Mouse (Mus musculus): ENCODE results near the gene Galk1.
"Not testable (repeated sequence)": the region's sequence is repeated elsewhere in the genome, so short reads cannot be mapped to it uniquely, and the experiment has no call there.

Galk1 gene

DNA sequence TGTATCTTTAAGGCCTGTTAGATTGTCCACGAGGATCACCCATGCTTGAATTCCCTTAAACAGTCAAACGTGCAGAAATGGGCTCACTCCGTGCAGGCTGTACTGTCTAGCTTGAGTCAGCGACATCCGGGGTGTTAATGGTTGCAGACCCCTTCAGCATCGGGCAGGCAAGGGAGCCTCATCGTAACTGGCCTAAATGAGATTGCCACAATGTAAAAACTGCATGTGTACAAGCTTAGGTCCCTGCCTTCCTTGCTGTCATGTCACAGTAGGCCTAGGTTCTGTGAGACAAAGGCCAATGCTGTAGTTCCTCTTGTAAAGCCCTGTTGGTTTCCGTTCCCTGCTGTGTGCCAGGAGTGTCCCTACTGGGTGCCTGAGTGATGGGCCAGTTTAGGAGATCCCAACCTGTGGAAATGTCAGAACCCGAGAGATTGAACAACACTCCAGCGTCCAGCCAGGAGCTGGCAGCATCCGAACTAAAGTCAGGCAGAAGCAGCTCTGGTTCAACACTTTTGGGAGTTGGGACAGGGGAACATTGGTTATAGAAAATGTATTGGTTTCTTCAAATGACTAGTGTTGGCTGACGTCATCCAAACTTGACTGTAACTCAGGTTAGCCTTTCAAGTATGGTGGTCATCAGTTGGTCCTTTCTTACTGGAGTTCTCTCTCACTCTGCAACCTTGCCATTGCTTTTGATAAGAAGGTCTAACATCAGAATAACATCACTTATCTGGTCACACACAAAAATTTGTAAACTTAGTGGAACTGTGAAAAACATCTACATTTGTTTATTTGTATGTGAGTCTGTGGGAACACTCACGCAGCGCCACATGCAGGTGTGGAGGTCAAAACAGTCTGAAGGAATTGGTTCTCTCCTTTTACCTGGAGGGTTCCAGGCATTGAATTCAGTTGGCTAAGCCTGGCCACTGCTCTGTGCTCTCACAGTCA, 18.7 kb upstream of the Galk1 start:
- DNase-seq (ENCODE audit: low spot score in 2 of 2): peak; percentile 60 to 68

DNA sequence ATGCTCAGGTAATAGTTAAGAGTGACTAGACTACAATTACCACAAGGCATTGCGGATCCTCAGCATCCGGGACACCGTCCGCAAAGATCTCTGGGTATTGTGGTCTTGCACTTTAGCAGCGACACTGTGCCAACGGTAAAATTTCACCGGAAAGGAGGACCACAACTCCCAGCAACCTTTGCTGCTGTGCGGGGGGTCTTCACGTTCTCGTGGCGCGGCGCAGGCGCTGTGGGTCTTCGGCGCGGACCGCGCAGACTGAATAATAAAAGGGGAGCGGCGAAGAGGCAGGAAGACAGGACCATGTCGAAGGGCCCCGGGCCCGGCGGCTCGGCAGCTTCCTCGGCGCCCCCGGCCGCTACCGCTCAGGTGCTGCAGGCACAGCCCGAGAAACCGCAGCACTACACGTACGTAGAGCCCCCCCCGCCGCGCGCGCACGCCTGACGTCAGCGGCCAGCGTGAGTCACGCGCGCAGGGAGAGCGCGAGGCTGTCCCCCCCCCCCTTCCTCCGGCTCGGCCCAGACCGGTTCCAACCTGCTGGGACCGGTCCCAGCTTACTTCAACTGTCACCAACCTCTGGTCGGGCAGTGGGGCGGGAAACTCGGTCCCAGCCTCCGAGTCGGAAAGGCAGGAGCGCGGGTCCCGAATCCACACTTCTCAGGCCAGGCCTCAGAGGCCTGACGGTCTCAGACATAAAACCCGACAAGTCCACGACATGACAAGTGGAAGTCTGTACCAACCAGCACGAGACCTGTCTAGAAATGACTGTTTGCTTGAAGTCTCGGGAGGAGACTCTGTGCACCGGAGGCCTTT, 17.8 kb upstream of the Galk1 start, which contains the start of gene Unk:
Gene Unk (plus strand): TSS at position 235 of the 810 bp plus-strand sequence.
- peak; percentile 97 to 99 for DNase-seq (ENCODE audit: low spot score in 2 of 2)

DNA sequence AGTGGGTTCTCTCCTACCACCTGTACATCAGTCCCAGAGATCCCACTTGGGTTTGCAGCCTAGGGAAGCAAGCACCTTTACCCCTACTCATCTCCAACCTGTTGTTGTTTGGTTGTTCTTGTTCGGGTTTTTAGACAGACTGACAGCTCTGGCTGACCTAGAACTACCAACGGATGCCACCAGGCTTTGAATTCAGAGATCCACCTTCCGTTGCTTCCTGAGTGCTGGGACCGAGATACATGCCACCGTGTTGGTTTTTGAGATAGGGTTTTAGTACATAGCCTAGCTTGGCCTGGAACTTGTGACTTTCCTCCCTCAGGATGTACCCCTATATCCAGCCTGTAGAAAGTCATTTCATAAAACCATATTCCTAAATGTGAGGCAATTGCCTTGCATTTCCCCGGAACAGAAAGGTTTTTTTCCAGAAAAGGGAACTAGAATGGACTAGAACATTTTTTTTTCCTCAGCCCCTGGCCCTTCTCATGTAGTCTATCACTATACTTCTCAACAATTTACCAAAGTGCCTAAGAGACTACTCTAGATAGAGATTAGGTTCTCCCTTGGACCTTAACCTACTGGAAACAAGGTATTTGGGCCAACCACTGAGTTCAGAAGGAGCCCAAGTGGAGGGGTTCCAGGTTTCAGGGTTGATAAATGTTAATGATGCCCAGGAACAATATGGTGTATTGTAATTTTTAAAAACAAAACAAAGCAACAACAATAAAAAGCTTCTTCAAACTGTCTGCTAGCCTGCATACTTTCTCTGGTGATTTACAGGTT, 16.8 kb upstream of the Galk1 start:
- no peak for DNase-seq (ENCODE audit: low spot score in 2 of 2)

DNA sequence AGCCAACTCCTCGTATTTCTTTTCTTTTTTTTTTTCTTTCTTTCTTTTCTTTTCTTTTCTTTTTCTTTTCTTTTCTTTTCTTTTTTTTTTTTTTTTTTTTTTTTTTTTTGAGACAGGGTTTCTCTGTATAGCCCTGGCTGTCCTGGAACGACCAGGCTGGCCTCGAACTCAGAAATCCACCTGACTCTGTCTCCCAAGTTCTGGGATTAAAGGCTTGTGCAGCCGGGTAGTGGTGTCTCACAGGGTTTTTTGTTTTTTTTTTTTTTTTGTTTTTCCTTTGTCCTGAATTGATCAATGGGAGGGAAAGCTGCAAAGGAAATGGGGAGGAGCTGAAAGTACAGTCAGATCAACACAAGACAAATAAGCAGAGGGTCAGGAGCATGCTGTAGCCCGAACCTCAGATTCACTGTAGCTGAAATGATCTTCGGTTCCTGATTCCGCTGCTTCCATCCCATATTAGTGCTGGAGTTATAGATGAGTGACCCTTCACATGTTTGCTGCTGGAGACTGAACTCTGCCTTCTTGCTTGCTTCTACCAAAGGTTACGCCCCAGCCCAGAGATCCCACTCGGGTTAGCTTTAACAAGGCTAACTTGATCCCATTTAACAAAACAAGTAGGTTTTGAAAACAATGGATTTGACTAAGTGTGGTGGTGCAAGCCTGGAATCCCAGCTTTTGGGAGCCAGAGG, 15.8 kb upstream of the Galk1 start:
- DNase-seq (ENCODE audit: low spot score in 2 of 2): no peak

DNA sequence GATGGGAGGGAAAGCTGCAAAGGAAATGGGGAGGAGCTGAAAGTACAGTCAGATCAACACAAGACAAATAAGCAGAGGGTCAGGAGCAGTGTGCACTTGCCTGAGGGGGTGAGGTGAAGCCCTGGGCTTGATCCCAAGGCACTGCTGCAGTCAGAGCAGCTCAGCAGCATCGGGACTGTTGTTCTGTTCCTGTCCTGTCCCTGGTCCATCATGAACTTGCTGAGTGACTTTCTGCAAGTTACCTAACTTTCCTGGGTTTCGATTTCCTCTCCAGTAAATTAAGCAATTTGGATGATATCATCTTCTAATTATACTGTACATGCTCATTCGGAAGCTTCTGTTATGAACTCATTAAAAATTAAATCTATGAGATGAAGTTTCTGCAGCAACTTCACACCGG, 15.2 kb upstream of the Galk1 start, which contains the start of gene H3f3b:
Gene H3f3b (minus strand): TSS at position 207 of the 400 bp plus-strand sequence.
- no peak for DNase-seq (ENCODE audit: low spot score in 2 of 2)

DNA sequence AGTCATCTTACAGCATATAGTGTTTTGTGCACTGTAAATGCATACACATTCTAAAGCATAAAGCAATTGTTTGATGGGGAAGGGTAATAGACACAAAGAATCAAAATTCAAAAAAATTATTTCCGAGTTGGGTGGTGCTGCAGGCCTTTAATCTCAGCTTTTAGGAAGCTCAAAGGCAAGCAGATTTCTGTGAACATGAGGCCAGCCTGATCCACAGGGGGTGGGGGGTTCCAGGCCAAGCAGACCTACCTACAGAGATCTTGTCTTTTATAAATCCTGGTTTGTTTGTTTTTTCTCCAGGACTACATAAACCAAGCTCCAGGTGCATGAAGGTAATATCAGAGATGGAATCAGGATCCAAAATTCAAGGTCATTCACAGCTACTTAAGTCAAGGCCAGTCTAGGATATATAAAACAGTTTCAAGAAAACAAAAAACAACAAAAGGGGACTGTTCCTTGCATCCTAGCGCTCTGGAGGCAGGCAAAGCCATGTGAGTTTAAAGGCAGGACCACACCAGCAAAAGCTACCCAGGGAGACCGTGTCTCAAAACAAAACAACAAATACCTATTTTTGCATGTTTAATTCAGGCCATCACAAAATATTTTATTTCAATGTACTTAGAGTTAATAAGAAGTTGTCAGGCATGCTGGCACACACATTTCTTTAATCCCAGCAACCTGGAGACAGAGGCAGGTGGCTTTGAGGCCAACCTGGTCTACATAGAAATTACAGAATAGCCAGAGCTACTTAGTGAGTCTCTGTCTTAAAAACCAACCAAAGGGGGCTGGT, 12.7 kb upstream of the Galk1 start:
- DNase-seq (ENCODE audit: low spot score in 2 of 2): no peak

DNA sequence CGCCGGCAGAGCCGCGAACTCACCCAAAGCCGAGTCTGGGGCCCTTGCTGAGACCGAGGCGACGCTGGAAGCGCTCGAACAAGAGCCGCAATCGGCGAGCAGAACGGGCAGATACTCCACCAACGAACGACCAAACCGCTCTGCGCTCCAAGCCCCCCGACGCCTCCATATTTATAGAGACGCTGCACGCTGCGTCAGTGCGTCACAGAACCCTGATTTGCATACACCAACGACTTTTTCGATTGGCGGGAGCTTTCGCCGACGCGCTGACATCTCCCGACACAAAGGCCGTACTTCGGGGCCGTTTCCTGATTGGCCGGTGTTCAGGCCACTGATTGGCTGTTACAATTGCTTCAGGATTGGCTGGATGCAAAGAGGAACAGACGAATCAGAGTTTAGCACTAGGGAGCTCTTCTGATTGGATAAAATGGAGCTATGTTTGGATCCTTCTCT, 11.9 kb upstream of the Galk1 start:
- DNase-seq (ENCODE audit: low spot score in 2 of 2): peak; percentile 96 to 97

DNA sequence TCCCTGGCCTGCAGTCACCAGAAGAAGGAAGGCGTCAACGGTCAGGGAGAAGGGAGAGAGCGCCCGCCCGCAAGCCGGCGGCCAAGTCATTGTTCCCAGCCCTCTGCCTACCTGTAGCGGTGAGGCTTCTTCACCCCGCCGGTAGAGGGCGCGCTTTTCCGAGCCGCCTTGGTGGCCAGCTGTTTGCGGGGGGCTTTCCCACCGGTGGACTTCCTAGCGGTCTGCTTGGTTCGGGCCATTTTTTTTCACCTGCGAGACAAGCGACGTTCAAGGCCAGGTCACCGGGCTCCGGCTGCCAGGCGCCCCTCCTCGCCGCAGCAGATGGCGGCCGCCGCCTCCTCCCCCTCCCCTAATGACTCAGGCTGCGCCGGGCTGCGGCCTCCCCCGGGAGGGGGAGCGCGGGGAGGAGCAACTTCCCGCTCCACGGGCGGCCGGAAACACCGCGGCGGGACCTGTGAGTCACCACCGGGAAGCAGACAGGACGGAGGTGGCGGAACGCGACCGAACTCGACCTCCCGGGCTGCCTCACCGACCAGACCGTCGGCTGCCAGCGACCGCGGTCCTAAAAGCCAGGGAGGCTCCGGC, 11.3 kb upstream of the Galk1 start:
- peak; percentile 74 to 75 for DNase-seq (ENCODE audit: low spot score in 2 of 2)

DNA sequence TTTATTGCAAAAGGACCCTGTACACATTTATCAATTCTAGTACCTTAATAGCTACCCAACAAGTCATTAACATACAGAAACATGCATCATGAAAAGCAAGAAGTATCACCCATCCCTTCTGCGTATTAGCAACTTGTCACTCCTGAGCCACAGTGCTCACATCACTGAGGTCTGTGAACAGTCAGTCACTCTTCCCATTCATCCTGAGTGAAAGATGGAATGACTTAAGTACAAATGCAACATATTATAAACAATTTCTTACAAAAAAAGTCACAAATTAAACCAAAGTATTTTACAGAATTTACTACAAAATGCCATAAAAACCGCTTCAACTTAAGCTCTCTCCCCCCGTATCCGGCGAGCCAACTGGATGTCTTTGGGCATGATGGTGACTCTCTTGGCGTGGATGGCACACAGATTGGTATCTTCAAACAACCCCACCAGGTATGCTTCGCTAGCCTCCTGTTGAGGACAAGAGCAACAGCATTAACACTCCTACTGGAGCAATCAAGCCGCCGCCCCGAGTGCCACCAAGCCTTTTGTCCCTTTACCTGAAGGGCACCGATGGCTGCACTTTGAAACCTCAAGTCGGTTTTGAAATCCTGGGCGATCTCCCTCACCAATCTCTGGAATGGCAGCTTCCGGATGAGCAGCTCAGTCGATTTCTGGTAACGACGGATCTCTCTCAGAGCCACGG, 10.7 kb upstream of the Galk1 start:
- DNase-seq (ENCODE audit: low spot score in 2 of 2): not testable (repeated sequence)

DNA sequence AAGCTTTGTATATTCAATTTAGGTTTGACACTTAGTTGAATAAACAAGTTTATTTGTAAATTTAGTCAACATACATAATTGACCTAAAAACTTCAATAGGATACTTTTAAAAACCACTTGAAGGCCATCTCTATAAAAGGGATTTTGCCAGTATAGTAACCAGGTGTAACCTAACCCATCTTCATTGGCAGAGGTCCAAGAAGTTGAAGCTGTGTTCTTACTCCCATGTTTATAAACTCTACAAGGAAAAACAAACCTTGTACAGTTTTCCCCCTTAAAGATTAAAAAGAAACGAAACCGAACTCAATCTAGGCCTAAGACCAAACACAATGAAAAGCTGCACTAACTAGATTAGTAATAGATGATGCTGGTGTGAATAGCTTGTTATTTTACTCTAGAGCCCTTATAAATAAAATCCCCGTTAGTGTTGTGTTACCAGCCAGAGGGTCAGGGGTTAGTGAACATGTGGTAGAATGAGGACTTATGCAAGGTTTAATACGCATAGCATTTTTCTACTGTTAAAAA, 9.8 kb upstream of the Galk1 start:
- DNase-seq (ENCODE audit: low spot score in 2 of 2): no peak

DNA sequence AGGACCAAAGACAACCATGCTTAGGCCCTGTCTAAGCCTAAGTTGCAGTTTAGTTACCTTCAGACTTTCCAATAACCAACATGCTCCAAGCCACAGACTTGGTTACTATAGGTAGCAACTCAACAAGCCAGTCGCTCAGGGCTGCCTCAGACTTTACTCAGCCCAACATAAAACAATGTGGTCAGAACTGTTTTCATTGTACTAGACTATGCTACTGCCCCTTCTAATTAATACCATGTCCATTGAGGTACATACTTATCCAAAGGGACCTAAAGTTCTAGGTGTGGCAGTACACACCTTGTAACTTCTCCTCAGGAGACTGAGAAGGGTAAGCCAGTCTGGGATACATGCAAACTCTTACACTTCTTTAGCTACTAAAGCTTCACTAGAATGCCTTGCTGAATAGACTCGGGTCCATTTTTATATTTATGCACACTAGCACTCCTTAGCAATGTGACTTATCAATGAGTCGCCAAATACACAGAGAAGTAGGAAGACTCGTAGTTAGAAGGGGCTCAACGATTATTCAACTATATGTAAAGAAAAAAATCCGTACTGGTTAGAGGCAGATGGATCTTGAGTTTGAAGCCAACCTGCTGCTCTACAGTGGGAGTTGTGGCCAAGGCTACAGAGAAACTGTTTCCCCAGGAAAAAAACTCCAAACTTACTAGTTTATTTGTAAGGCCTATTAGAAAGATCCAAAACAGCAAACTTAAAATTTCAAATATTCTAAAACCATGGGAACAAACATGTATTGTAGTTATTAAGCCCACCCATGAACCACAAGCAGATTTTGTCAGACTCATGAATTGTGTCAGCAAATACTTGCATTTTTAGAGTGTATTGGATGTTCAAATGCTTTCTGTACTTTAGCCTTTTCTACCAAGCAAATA, 9.1 kb upstream of the Galk1 start:
- DNase-seq (ENCODE audit: low spot score in 2 of 2): no peak

DNA sequence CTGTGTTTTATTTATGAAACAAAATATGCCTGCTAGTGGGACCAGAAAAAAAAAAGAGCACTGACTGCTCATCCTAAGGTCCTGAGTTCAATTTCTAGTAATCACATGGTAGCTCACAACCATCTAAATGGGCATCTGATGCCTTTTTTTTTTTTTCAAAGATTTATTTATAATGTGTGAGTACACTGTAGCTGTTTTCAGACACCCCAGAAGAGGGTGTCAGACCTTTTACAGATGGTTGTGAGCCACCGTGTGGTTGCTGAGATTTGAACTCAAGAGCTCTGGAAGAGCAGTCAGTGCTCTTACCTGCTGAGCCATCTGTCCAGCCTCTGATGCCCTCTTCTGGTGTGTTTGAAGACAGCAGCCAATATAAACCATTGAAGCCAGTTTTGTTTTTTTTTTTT, 8.0 kb upstream of the Galk1 start:
- no peak for DNase-seq (ENCODE audit: low spot score in 2 of 2)

DNA sequence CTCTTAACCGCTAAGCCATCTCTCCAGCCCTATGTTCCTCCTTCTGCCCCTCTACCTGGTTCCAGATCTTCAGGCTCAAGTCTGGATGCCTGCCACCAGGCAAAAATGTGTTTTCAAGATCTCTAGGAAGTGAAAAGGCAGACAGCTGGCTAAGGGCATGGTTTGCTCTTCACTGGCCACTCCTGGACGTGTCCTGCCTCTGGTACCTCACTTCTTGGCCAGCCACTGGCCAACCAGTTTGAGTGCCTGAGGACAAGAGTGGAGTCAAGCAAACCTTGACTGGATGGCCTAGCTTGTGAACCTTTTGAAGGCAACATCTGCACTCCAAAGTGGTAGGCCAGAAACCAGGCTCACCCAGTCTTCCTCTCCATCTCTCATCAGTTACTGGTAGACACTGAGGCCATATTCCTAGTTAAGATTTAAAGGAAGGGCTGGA, 7.5 kb upstream of the Galk1 start:
- no peak for DNase-seq (ENCODE audit: low spot score in 2 of 2)

DNA sequence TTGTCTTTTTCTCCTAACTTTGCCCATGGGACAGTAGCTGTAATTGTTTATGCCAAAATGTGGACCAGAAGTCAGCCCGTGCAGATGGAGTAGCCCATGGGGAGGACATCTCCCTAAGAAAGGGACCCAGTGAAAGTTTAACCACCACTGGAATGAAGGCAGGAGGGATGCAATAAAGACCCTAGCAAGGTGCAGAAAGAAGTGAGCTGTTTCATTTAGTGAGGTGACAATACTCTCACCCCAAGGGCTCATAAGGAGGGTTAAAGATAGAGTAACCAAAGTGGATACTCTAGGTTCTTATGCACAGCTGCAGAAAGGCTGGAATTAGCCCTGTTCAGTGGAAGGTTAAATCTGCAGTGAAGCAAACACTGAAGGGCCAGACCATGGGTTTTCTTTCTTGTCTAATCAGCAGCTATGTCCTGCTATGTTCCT, 6.9 kb upstream of the Galk1 start:
- DNase-seq (ENCODE audit: low spot score in 2 of 2): no peak

DNA sequence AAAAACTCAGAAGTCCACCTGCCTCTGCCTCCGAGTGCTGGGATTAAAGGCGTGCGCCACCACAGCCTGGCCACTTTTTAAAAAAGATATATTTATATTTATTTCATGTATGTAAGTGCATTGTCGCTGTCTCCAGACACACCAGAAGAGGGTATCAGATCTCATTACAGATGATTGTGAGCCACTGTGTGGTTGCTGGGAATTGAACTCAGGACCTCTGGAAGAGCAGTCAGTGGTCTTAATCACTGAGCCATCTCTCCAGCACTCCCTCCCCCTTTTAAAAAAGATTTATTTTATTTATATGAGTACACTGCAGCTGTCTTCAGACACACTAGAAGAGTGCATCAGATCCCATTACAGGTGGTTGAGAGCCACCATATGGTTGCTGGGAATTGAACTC, 6.3 kb upstream of the Galk1 start:
- not testable (repeated sequence) for DNase-seq (ENCODE audit: low spot score in 2 of 2)

DNA sequence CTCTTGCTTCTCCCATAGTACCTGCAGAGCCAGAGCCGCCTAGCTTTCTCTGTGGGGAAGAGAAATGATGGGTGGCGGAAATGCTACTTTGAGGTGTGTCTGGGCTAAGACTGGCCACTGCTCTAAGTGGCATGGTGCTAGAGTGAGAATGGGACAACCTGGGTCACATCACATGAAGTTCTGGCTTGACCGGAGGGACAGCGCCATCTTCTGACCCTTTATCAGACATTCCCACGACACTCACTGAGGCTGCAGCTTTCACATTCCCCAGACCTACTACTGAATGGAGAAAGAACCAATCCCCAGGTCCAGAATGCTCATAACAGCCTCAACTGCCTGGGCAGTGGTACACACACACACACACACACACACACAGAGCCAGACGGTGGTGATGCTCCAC, 5.6 kb upstream of the Galk1 start:
- DNase-seq (ENCODE audit: low spot score in 2 of 2): peak; percentile 38 to 44

DNA sequence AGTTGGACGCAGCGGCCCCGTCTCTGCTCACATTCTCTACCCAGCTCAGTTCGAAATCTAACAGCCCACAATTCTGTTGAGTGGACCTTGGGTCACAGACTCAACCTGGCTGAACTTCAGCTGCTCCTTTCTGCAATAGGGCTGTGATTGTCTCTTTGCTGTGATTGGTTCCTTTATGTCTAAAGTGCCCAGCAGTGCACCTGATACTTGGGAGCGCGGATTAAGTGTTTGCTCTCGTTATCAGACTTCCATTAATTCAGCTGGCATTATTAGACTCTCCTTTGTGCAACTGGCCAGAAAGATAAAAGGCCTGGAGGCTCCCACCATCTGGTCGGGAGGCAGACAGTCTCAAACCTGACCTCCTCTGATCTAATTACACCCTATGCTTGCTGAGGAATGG, 2.3 kb upstream of the Galk1 start:
- no peak for DNase-seq (ENCODE audit: low spot score in 2 of 2)

Measured in spleen, postnatal 36 days (tissue).